Mouse (Mus musculus) brain, adult 2 months (tissue): Measurements from ENCODE around the gene Rbm18.

Experiments
- DNase-seq: peaks from one replicate; pipeline ENCODE4 v3.0.0; 2011; ENCODE audit warnings: low read depth, low spot score

Gene Rbm18

GRCm38 (mm10) chr2:36073781-36074180, 62.8 kb downstream of the Rbm18 start:
- DNase-seq, result no peak

GRCm38 (mm10) chr2:36071660-36072305, 64.8 kb downstream of the Rbm18 start:
- DNase-seq, result no peak

GRCm38 (mm10) chr2:36067132-36067531, 69.4 kb downstream of the Rbm18 start:
- no peak for DNase-seq
